Mouse (Mus musculus) ES-Bruce4 (cell line): ENCODE results near the gene B9d2. TPM values are rescaled to one million over a fixed set of nuclear protein-coding genes. Genes with fewer than 3 reads are reported as not detected.

ENCODE experiments used
- H3K27ac ChIP-seq: 2 replicates; pipeline ENCODE4 v1.5.1; 2012; ENCODE audit warnings: low read length, inconsistent platforms; ENCODE audit not compliant: insufficient read depth
- H3K27me3 ChIP-seq: 2 replicates; pipeline ENCODE4 v1.6.1; 2012; ENCODE audit warnings: mild to moderate bottlenecking, low read length, inconsistent platforms; ENCODE audit not compliant: control insufficient read depth, poor library complexity, insufficient read depth, severe bottlenecking
- H3K36me3 ChIP-seq: 2 replicates; pipeline ENCODE4 v1.6.1; 2012; ENCODE audit warnings: inconsistent platforms, mild to moderate bottlenecking, low read length, moderate library complexity; ENCODE audit not compliant: control insufficient read depth, poor library complexity, insufficient read depth, severe bottlenecking
- H3K4me1 ChIP-seq: one replicate; pipeline ENCODE4 v1.8.1; 2011; ENCODE audit warnings: low read length; ENCODE audit not compliant: control insufficient read depth, insufficient read depth
- H3K4me3 ChIP-seq: 2 replicates; pipeline ENCODE4 v1.5.1; 2011; ENCODE audit warnings: low read depth, mild to moderate bottlenecking, low read length
- H3K9ac ChIP-seq: 2 replicates; pipeline ENCODE4 v1.6.1; 2012; ENCODE audit warnings: low read depth, mild to moderate bottlenecking, inconsistent platforms; ENCODE audit not compliant: poor library complexity, severe bottlenecking
- H3K9me3 ChIP-seq: replicated peaks from 2 replicates; pipeline ENCODE4 v1.6.1; 2012; ENCODE audit warnings: mild to moderate bottlenecking, low read length, inconsistent platforms; ENCODE audit not compliant: control insufficient read depth, poor library complexity, insufficient read depth, severe bottlenecking
- CTCF ChIP-seq: IDR thresholded peaks from one replicate; pipeline ENCODE4 v1.8.1; 2011; ENCODE audit warnings: low read depth, low read length
- EP300 ChIP-seq: IDR thresholded peaks from 2 replicates; pipeline ENCODE4 v1.6.1; 2011; ENCODE audit warnings: low read depth, low read length; ENCODE audit not compliant: insufficient read depth
- POLR2A ChIP-seq: IDR thresholded peaks from one replicate; pipeline ENCODE4 v1.8.1; 2011; ENCODE audit warnings: low read length; ENCODE audit not compliant: insufficient read depth
- polyA plus RNA-seq: library from polyadenylated mRNA; stranded (reverse); fragments of >200 nt; gene quantifications from 2 replicates; pipeline ENCODE4 v1.2.4, GENCODE M21; 2011; ENCODE audit warnings: low read depth; ENCODE audit not compliant: missing spikeins, insufficient read depth, insufficient read length

Gene B9d2
- polyA plus RNA-seq, 1 experiment, result 15.2 TPM

DNA sequence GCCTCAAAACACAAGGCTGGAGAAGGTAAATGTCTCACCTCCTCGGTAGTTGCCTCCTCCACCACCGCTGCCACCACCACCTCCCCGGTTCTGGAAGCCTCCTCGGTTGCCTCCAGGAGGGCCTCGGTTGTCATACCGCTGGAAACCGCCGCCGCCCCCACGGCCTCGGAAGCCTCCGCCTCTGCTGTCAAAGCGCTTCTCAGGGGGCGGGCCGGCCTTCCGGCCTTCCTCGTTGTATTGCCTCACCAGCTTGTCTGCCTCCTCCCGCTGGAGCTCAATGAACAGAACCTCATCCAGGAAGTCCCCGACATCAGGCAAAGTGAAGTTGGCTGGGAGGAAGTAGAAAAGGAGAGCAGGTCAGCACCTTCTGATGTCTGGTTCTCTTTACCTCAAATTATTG is 45.3 kb downstream of the B9d2 start:
- no peaks in the 10 kb centered on the region for H3K27me3 ChIP-seq
- no peaks in the 10 kb centered on the region for H3K4me1 ChIP-seq
- H3K9me3 ChIP-seq, result no peaks in the 10 kb centered on the region
- peaks cover 85% of the 10 kb centered on the region for H3K36me3 ChIP-seq
- no peak for TF ChIP-seq CTCF
- TF ChIP-seq POLR2A, result no peak
- TF ChIP-seq EP300, result no peak
- no peak overlapping the region for H3K4me3 ChIP-seq
- no peak overlapping the region for H3K9ac ChIP-seq
- H3K27ac ChIP-seq, result no peak overlapping the region

DNA sequence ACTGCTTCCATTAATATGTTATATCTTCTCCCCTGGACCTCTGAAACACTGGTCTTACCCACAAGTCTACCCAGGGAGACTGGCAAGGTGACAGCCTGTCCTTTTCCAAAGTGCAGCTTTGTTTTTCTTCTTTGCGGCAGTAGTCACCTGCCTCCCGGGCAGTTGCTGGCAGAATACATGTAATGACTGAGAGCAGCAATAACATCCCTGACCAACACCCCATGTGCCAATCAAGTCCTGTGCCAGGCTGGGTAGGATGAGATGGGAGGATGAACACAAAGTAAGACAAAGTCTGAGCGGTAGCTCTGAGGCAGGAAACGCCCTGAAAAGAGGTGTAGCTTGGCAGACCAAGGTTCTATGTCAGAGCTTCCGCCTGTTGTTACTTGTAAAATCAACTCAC is 47.2 kb downstream of the B9d2 start:
- no peaks in the 10 kb centered on the region for H3K9me3 ChIP-seq
- H3K27ac ChIP-seq, result no peak overlapping the region
- TF ChIP-seq POLR2A (no peak), EP300 (no peak), CTCF (no peak)
- H3K9ac ChIP-seq, result no peak overlapping the region
- H3K4me3 ChIP-seq, result no peak overlapping the region
- peaks cover 97% of the 10 kb centered on the region for H3K36me3 ChIP-seq
- no peaks in the 10 kb centered on the region for H3K27me3 ChIP-seq
- H3K4me1 ChIP-seq, result no peaks in the 10 kb centered on the region

DNA sequence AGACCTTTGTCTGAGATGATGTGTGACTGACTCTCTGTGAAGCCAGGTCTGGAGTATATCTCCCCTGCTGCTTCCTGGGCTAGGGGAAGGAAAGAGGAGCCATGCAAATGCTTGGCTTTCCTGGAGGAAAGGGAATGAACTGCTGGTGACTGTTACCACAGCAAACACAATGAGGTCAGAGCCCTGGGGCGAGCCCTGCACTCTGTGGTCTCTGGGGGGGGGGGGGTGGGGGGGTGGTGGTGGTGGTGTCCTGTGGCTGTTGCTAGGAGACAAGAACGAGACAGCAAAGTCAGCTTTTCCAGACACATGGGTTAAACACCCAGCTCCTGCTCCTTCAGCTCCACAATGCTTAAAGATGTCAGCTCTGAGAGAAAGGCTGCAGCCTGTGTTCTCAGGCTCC is 48.8 kb downstream of the B9d2 start:
- no peak for TF ChIP-seq EP300
- TF ChIP-seq POLR2A, result no peak
- TF ChIP-seq CTCF, result no peak
- H3K4me3 ChIP-seq, result no peak overlapping the region
- H3K4me1 ChIP-seq, result no peaks in the 10 kb centered on the region
- peaks cover 96% of the 10 kb centered on the region for H3K36me3 ChIP-seq
- H3K27ac ChIP-seq, result no peak overlapping the region
- H3K9ac ChIP-seq, result no peak overlapping the region
- H3K27me3 ChIP-seq, result no peaks in the 10 kb centered on the region
- no peaks in the 10 kb centered on the region for H3K9me3 ChIP-seq

GRCm38 (mm10) chr7:25729862-25730261 is 49.3 kb downstream of the B9d2 start:
- Histone ChIP-seq H3K9me3 (no peaks in the 10 kb centered on the region), H3K4me1 (no peaks in the 10 kb centered on the region), H3K36me3 (peaks cover 96% of the 10 kb centered on the region), H3K9ac (no peak overlapping the region), H3K27ac (no peak overlapping the region), H3K27me3 (no peaks in the 10 kb centered on the region), H3K4me3 (no peak overlapping the region)
- TF ChIP-seq EP300 (no peak), POLR2A (no peak), CTCF (no peak)

- Histone ChIP-seq H3K9me3 (no peaks in the 10 kb centered on the region), H3K36me3 (peaks cover 90% of the 10 kb centered on the region), H3K4me3 (no peak overlapping the region), H3K27ac (no peak overlapping the region), H3K9ac (no peak overlapping the region), H3K4me1 (no peaks in the 10 kb centered on the region), H3K27me3 (no peaks in the 10 kb centered on the region)
- TF ChIP-seq EP300, result no peak
Measured at GRCm38 (mm10) chr7:25731294-25732055, 50.9 kb downstream of the B9d2 start.

DNA sequence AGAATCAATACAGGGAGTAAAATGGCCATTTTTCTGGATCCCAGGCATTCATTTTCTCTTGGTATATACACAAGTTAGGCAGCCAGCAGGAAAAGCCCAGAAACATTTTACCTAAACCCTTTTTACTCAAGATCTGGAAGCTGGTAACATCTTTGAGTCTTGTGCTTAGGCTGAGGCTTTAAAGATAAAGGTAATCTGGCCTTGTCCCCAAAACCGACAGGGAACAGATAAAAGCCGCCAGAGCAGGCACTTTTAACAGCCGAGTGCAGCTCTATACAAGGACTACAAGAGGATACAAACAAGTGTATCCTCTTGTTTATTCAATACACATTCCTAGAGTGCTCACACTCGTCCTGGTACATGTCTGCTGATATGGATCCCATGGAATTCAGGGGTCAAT is 54.4 kb downstream of the B9d2 start:
- TF ChIP-seq POLR2A, result no peak
- no peak for TF ChIP-seq EP300
- TF ChIP-seq CTCF, result no peak
- H3K4me3 ChIP-seq, result no peak overlapping the region
- no peak overlapping the region for H3K9ac ChIP-seq
- H3K36me3 ChIP-seq, result peaks cover 86% of the 10 kb centered on the region
- H3K27ac ChIP-seq, result no peak overlapping the region
- no peaks in the 10 kb centered on the region for H3K9me3 ChIP-seq
- no peaks in the 10 kb centered on the region for H3K27me3 ChIP-seq
- no peaks in the 10 kb centered on the region for H3K4me1 ChIP-seq

Other genes starting within 250 kb of the B9d2 start
- gene Ceacam1, start 203.2 kb upstream of the B9d2 start, polyA plus RNA-seq, result 1.1 and 1.5 TPM in 2 replicates
- gene Ceacam2, start 140.9 kb upstream of the B9d2 start, polyA plus RNA-seq, result not detected in 2 replicates
- gene Erich4, start 64.9 kb upstream of the B9d2 start, polyA plus RNA-seq, result not detected in 2 replicates
- gene Dmac2, start 61.4 kb upstream of the B9d2 start, polyA plus RNA-seq, result 32.8 and 33.4 TPM in 2 replicates
- gene B3gnt8, start 54.1 kb upstream of the B9d2 start, polyA plus RNA-seq, result 0.60 and 0.87 TPM in 2 replicates
- gene Bckdha, start 21.8 kb upstream of the B9d2 start, polyA plus RNA-seq, result 26.1 and 26.9 TPM in 2 replicates
- 53.7 and 71.1 TPM in 2 replicates for gene Exosc5, start 21.6 kb upstream of the B9d2 start, polyA plus RNA-seq
- 3.3 and 3.7 TPM in 2 replicates for gene Tmem91, start 5.6 kb upstream of the B9d2 start, polyA plus RNA-seq
- gene Tgfb1, start 6.2 kb downstream of the B9d2 start, polyA plus RNA-seq, result 22.9 and 25.6 TPM in 2 replicates
- gene Ccdc97, start 38.3 kb downstream of the B9d2 start, polyA plus RNA-seq, result 43.4 and 46.9 TPM in 2 replicates
- 155 and 156 TPM in 2 replicates for gene Hnrnpul1, start 74.0 kb downstream of the B9d2 start, polyA plus RNA-seq
- 16.4 and 21.5 TPM in 2 replicates for gene Axl, start 107.9 kb downstream of the B9d2 start, polyA plus RNA-seq
- gene Cyp2s1, start 136.1 kb downstream of the B9d2 start, polyA plus RNA-seq, result 2.8 and 3.1 TPM in 2 replicates
- gene Cyp2b10, start 216.8 kb downstream of the B9d2 start, polyA plus RNA-seq, result not detected in 2 replicates